Mouse (Mus musculus) C2C12 (cell line): ENCODE results near the gene Dync2li1. TPM values are rescaled to one million over a fixed set of nuclear protein-coding genes. Genes with fewer than 3 reads are reported as not detected.
A peak's percentile ranks its signal among the peaks of the same experiment; 100 is the strongest.

Experiments
- H3K27me3 ChIP-seq: one replicate; pipeline ENCODE4 v1.6.1; 2011; ENCODE audit not compliant: control insufficient read depth, insufficient read depth, insufficient read length
- H3K36me3 ChIP-seq: one replicate; pipeline ENCODE4 v1.6.1; 2011; ENCODE audit not compliant: control insufficient read depth, insufficient read depth
- H3K4me3 ChIP-seq: one replicate; pipeline ENCODE4 v1.5.1; 2011; ENCODE audit warnings: mild to moderate bottlenecking, control low read depth; ENCODE audit not compliant: poor library complexity, insufficient read depth, severe bottlenecking
- H3K79me2 ChIP-seq: one replicate; pipeline ENCODE4 v1.6.1; 2011; ENCODE audit not compliant: control insufficient read depth, insufficient read depth
- H3K79me3 ChIP-seq: one replicate; pipeline ENCODE4 v1.6.1; 2011; ENCODE audit warnings: low read depth, control low read depth
- H3ac ChIP-seq: one replicate; pipeline ENCODE3; 2011; ENCODE audit warnings: low read depth; ENCODE audit not compliant: control insufficient read depth, insufficient read length
- CEBPB ChIP-seq: IDR thresholded peaks from one replicate; pipeline ENCODE4 v1.6.1; 2011; ENCODE audit warnings: low read depth, mild to moderate bottlenecking, control low read depth, moderate library complexity
- CTCF ChIP-seq: IDR thresholded peaks from one replicate; pipeline ENCODE4 v1.5.1; 2011; ENCODE audit not compliant: control insufficient read depth, insufficient read depth, insufficient read length
- FOSL1 ChIP-seq: IDR thresholded peaks from one replicate; pipeline ENCODE4 v1.8.0; 2011; ENCODE audit warnings: mild to moderate bottlenecking, low read length; ENCODE audit not compliant: poor library complexity, insufficient read depth, severe bottlenecking
- MAX ChIP-seq: IDR thresholded peaks from one replicate; pipeline ENCODE4 v1.6.1; 2011; ENCODE audit warnings: mild to moderate bottlenecking, control low read depth
- MYOD1 ChIP-seq: IDR thresholded peaks from one replicate; pipeline ENCODE4 v1.6.1; 2011; ENCODE audit warnings: low read depth; ENCODE audit not compliant: control insufficient read depth, insufficient read length
- MYOG ChIP-seq: IDR thresholded peaks from one replicate; pipeline ENCODE4 v1.6.1; 2011; ENCODE audit not compliant: control insufficient read depth, insufficient read length; ENCODE audit errors: extremely low read depth
- USF1 ChIP-seq: IDR thresholded peaks from one replicate; pipeline ENCODE4 v1.6.1; 2011; ENCODE audit warnings: low read depth, mild to moderate bottlenecking, control low read depth, moderate library complexity
- polyA plus RNA-seq: library from polyadenylated mRNA; unstranded; fragments of >200 nt; fragmentation: generic; extraction: Trizol; gene quantifications from one replicate; pipeline ENCODE4 v1.2.1, GENCODE M21; 2012; ENCODE audit warnings: missing spikeins

The Dync2li1 gene
- polyA plus RNA-seq, 1 experiment, result 4.0 TPM

DNA sequence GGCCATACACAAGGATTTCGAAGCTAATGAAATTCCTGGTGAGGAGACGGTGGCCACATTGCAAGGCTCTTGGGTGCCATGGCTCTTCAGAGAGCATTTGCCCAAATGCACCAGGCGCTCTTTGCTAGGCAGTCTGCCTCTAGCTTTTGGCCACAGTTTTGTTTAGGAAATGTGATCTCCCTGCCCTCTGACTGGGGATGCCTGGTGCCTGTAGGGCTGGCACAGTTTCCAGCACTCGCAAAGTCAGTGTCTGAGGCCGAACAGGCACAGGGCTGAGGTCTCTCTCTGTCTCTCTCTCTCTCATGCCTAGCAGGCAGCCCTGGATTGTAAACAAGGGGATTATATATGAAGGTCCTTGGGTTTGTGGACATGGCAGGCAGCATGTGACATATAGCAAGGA, 63.8 kb downstream of the Dync2li1 start:
- Histone ChIP-seq H3K36me3 (no peaks in the 10 kb centered on the region), H3K79me2 (no peaks in the 10 kb centered on the region), H3K27me3 (no peaks in the 10 kb centered on the region), H3K79me3 (no peaks in the 10 kb centered on the region), H3K4me3 (no peak overlapping the region), H3ac (no peak overlapping the region)
- no peak for TF ChIP-seq FOSL1
- no peak for TF ChIP-seq MAX
- TF ChIP-seq USF1, result no peak
- no peak for TF ChIP-seq MYOG
- TF ChIP-seq CEBPB, result no peak
- TF ChIP-seq CTCF, result no peak
- TF ChIP-seq MYOD1, result no peak

DNA sequence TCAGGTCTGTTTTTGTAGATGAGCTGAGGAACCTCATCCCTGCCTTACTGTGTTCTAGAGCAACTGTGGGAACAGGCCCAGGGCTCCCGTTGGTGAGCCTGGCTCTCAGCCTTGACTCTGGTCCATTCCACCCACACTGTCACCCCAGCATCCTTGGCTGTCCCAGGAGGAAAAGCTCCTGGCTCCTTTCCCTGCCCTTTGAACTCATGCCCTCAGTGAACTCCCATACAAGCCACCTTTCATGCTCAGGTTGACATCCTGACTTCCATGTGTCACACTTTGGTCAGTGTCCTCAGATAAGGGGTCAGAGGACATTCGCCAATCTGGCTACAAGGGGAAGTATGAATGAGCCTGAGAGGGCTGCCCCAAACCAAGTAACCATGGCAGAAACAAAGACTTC, 67.4 kb downstream of the Dync2li1 start:
- Histone ChIP-seq H3K36me3 (no peaks in the 10 kb centered on the region), H3K79me2 (no peaks in the 10 kb centered on the region), H3ac (no peak overlapping the region), H3K4me3 (no peak overlapping the region), H3K27me3 (peaks cover 14% of the 10 kb centered on the region), H3K79me3 (no peaks in the 10 kb centered on the region)
- TF ChIP-seq MAX, result no peak
- TF ChIP-seq CEBPB, result no peak
- TF ChIP-seq MYOD1, result no peak
- TF ChIP-seq USF1, result no peak
- no peak for TF ChIP-seq FOSL1
- no peak for TF ChIP-seq CTCF
- TF ChIP-seq MYOG, result no peak

DNA sequence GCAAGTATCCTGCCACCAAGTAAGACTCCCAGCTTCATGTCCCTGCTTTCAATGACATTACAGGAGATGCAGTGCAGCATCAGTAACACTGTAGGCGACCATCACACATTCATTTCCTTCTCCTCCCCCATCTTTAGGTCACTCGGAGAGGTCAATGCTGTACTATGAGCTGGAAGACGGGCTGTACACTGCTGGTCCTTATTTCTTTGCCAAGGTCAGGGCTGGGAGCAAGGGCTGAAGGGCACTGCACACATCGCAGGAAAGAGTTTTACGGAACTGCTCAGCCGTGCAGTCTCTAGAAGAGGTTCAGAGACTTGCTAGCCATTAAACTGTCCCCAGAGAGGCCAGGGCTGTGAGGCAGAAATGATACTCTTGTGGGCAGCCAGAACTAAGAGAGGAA, 70.2 kb downstream of the Dync2li1 start:
- H3ac ChIP-seq, result no peak overlapping the region
- no peaks in the 10 kb centered on the region for H3K36me3 ChIP-seq
- H3K27me3 ChIP-seq, result peaks cover 14% of the 10 kb centered on the region
- TF ChIP-seq MAX, result no peak
- TF ChIP-seq CTCF, result no peak
- no peak for TF ChIP-seq CEBPB
- no peak for TF ChIP-seq MYOG
- no peak for TF ChIP-seq USF1
- TF ChIP-seq MYOD1, result no peak
- no peak for TF ChIP-seq FOSL1
- no peaks in the 10 kb centered on the region for H3K79me3 ChIP-seq
- H3K4me3 ChIP-seq, result no peak overlapping the region
- no peaks in the 10 kb centered on the region for H3K79me2 ChIP-seq

DNA sequence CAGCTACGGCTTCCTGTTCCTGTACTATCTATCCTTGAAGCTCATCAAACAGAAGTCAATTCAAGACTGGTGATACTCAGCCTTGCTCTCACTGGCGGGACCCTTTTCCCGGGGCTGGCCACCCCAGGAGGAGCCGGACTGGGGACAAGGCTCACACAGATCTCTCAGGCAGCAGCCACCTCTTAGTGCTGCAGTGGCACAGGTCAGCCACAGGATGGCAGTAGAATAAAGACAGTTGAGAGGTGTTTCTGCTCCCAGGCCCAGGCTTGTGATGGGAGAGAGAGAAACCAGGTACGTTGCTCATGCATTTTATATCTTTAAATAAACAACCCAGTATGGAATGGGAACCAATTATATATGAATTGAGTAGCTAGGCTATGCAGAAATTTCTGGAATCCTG, 72.4 kb downstream of the Dync2li1 start:
- TF ChIP-seq CTCF, result peak; percentile 76
- no peak for TF ChIP-seq CEBPB
- Histone ChIP-seq H3K4me3 (no peak overlapping the region), H3K79me3 (no peaks in the 10 kb centered on the region), H3K27me3 (peaks cover 14% of the 10 kb centered on the region), H3K79me2 (no peaks in the 10 kb centered on the region), H3K36me3 (peaks cover under 1% of the 10 kb centered on the region), H3ac (no peak overlapping the region)

Other genes with a start within 250 kb of the Dync2li1 start
- 7.3 TPM for gene Thada, start 160.3 kb upstream of the Dync2li1 start, polyA plus RNA-seq
- 8.7 TPM for gene Plekhh2, start 114.6 kb upstream of the Dync2li1 start, polyA plus RNA-seq
- gene Abcg8, start 49.8 kb downstream of the Dync2li1 start, polyA plus RNA-seq, result not detected
- gene Abcg5, start 56.5 kb downstream of the Dync2li1 start, polyA plus RNA-seq, result not detected
- 19.3 TPM for gene Lrpprc, start 164.3 kb downstream of the Dync2li1 start, polyA plus RNA-seq